Mouse (Mus musculus) C2C12 (cell line): ENCODE measurements at regions not wholly inside any gene's neighbourhood (a gene's known extent, or its start where the extent isn't known, plus 50 kb on each side); places are given as distances from the start of the nearest gene placed in this dataset.

Source experiments
- CEBPB ChIP-seq: IDR thresholded peaks from one replicate; pipeline ENCODE4 v1.6.1; 2011; ENCODE audit warnings: low read depth, mild to moderate bottlenecking, control low read depth, moderate library complexity
- CTCF ChIP-seq: IDR thresholded peaks from one replicate; pipeline ENCODE4 v1.5.1; 2011; ENCODE audit not compliant: control insufficient read depth, insufficient read depth, insufficient read length
- MAX ChIP-seq: IDR thresholded peaks from one replicate; pipeline ENCODE4 v1.6.1; 2011; ENCODE audit warnings: mild to moderate bottlenecking, control low read depth
- MYOD1 ChIP-seq: IDR thresholded peaks from one replicate; pipeline ENCODE4 v1.6.1; 2011; ENCODE audit warnings: low read depth; ENCODE audit not compliant: control insufficient read depth, insufficient read length
- MYOG ChIP-seq: IDR thresholded peaks from one replicate; pipeline ENCODE4 v1.6.1; 2011; ENCODE audit not compliant: control insufficient read depth, insufficient read length; ENCODE audit errors: extremely low read depth
- USF1 ChIP-seq: IDR thresholded peaks from one replicate; pipeline ENCODE4 v1.6.1; 2011; ENCODE audit warnings: low read depth, mild to moderate bottlenecking, control low read depth, moderate library complexity

- no peak for TF ChIP-seq USF1
- TF ChIP-seq CTCF = no peak
- TF ChIP-seq MAX = no peak
- no peak for TF ChIP-seq CEBPB
- no peak for TF ChIP-seq MYOG
- peak; percentile 96 for TF ChIP-seq MYOD1
Observed at GRCm38 (mm10) chr1:168016375-168016890, 327.4 kb downstream of the Lmx1a start.
